Mouse (Mus musculus) CH12.LX (cell line): ENCODE results near the gene Tfap2d. TPM values are rescaled to one million over a fixed set of nuclear protein-coding genes. Genes with fewer than 3 reads are reported as not detected.

Experiments
- DNase-seq: peaks from one replicate; pipeline ENCODE4 v3.0.0-alpha.2; 2013; ENCODE audit errors: extremely low read depth
- H3K27ac ChIP-seq: 2 replicates; pipeline ENCODE4 v1.5.1; 2012; ENCODE audit warnings: low read depth, mild to moderate bottlenecking, control low read depth, moderate library complexity; ENCODE audit not compliant: insufficient read depth
- H3K27me3 ChIP-seq: replicated peaks from 2 replicates; pipeline ENCODE3; 2012; ENCODE audit warnings: inconsistent platforms
- H3K36me3 ChIP-seq, 2 experiments: replicated peaks in 1 of 2; 2 replicates each; pipeline versions ENCODE3 to v1.6.1; 2012; ENCODE audit warnings: inconsistent platforms in 1 of 2, low read length in 1 of 2, mild to moderate bottlenecking in 1 of 2, mixed read lengths in 1 of 2, moderate library complexity in 1 of 2; ENCODE audit not compliant: control insufficient read depth in 1 of 2, insufficient read depth in 1 of 2
- H3K4me1 ChIP-seq, 2 experiments: 2 replicates each; pipeline ENCODE4 v1.6.1; 2012; ENCODE audit warnings: inconsistent platforms in 1 of 2, moderate library complexity in 1 of 2; ENCODE audit not compliant: insufficient read depth in 2 of 2, control insufficient read depth in 1 of 2
- H3K4me2 ChIP-seq: 2 replicates; pipeline ENCODE4 v1.6.1; 2012; ENCODE audit warnings: low read depth, mild to moderate bottlenecking, control low read depth; ENCODE audit not compliant: poor library complexity, insufficient read depth, severe bottlenecking
- H3K4me3 ChIP-seq, 3 experiments: fragments of 150-350 bp in 1 of 3; sonication (generic) in 1 of 3; replicated peaks in 1 of 3; 2 replicates each; pipeline versions ENCODE3 to v1.5.1; 2011 to 2012; ENCODE audit warnings: low read depth in 2 of 3, low read length in 2 of 3, mild to moderate bottlenecking in 2 of 3, moderate library complexity in 2 of 3, control low read depth in 1 of 3, improper control_type of control experiment in 1 of 3, inconsistent platforms in 1 of 3, mixed read lengths in 1 of 3; ENCODE audit not compliant: poor library complexity in 1 of 3
- H3K79me2 ChIP-seq: replicated peaks from 2 replicates; pipeline ENCODE4 v1.6.1; 2012; ENCODE audit warnings: mild to moderate bottlenecking, moderate library complexity; ENCODE audit not compliant: control insufficient read depth, poor library complexity, insufficient read depth, severe bottlenecking; ENCODE audit errors: extremely low read depth
- H3K9ac ChIP-seq: 2 replicates; pipeline ENCODE4 v1.6.1; 2012; ENCODE audit warnings: low read depth, mild to moderate bottlenecking, control low read depth, moderate library complexity; ENCODE audit not compliant: insufficient read depth
- H3K9me3 ChIP-seq: replicated peaks from 2 replicates; pipeline ENCODE3; 2012; ENCODE audit warnings: low read length, inconsistent platforms, mixed read lengths
- BHLHE40 ChIP-seq: IDR thresholded peaks from 2 replicates; pipeline ENCODE4 v1.6.1; 2011; ENCODE audit warnings: mild to moderate bottlenecking, low read depth, low read length, improper control_type of control experiment
- CHD1 ChIP-seq: IDR thresholded peaks from 2 replicates; pipeline ENCODE4 v1.6.1; 2012; ENCODE audit warnings: low read depth, low read length, improper control_type of control experiment, inconsistent platforms
- CHD2 ChIP-seq: IDR thresholded peaks from 2 replicates; pipeline ENCODE4 v1.6.1; 2011; ENCODE audit warnings: low read length, improper control_type of control experiment
- CTCF ChIP-seq, 2 experiments: IDR thresholded peaks in 1 of 2; conservative IDR thresholded peaks in 1 of 2; 2 replicates each; pipeline ENCODE4 v1.5.1; 2011 to 2012; ENCODE audit warnings: low read depth in 2 of 2, low read length in 2 of 2, improper control_type of control experiment in 1 of 2, inconsistent platforms in 1 of 2, mild to moderate bottlenecking in 1 of 2, moderate library complexity in 1 of 2
- ELF1 ChIP-seq: IDR thresholded peaks from 2 replicates; pipeline ENCODE4 v1.6.1; 2014; ENCODE audit warnings: low read depth, mild to moderate bottlenecking, inconsistent platforms, low read length, improper control_type of control experiment
- EP300 ChIP-seq: IDR thresholded peaks from 2 replicates; pipeline ENCODE4 v1.6.1; 2011; ENCODE audit warnings: low read length, improper control_type of control experiment
- ETS1 ChIP-seq: conservative IDR thresholded peaks from 2 replicates; pipeline ENCODE4 v1.6.1; 2012; ENCODE audit warnings: low read depth, mild to moderate bottlenecking, inconsistent platforms, low read length, improper control_type of control experiment, moderate library complexity
- GABPA ChIP-seq: IDR thresholded peaks from 2 replicates; pipeline ENCODE4 v1.6.1; 2012; ENCODE audit warnings: low read depth, low read length, improper control_type of control experiment, inconsistent platforms; ENCODE audit not compliant: insufficient replicate concordance
- JUND ChIP-seq: conservative IDR thresholded peaks from 2 replicates; pipeline ENCODE4 v1.6.1; 2011; ENCODE audit warnings: low read depth, low read length, improper control_type of control experiment
- MAX ChIP-seq: IDR thresholded peaks from 2 replicates; pipeline ENCODE4 v1.6.1; 2011; ENCODE audit warnings: low read length, improper control_type of control experiment
- MAZ ChIP-seq: IDR thresholded peaks from 2 replicates; pipeline ENCODE4 v1.6.1; 2012; ENCODE audit warnings: low read depth, mild to moderate bottlenecking, inconsistent platforms, low read length, improper control_type of control experiment, moderate library complexity
- MYC ChIP-seq: IDR thresholded peaks from 2 replicates; pipeline ENCODE4 v1.6.1; 2011; ENCODE audit warnings: low read depth, mild to moderate bottlenecking, improper control_type of control experiment, low read length
- NELFE ChIP-seq: IDR thresholded peaks from 2 replicates; pipeline ENCODE4 v1.6.1; 2011; ENCODE audit warnings: low read depth, low read length, improper control_type of control experiment
- PAX5 ChIP-seq: IDR thresholded peaks from 2 replicates; pipeline ENCODE4 v1.6.1; 2012; ENCODE audit warnings: low read length, inconsistent platforms, mixed read lengths
- POLR2A ChIP-seq: IDR thresholded peaks from 2 replicates; pipeline ENCODE4 v1.6.1; 2011; ENCODE audit warnings: low read depth, mild to moderate bottlenecking, improper control_type of control experiment, low read length
- POLR2AphosphoS2 ChIP-seq: IDR thresholded peaks from 2 replicates; pipeline ENCODE4 v1.6.1; 2011; ENCODE audit warnings: low read depth, low read length, improper control_type of control experiment
- RAD21 ChIP-seq: IDR thresholded peaks from 2 replicates; pipeline ENCODE4 v1.6.1; 2011; ENCODE audit warnings: low read depth, mild to moderate bottlenecking, low read length, improper control_type of control experiment, moderate library complexity
- RCOR1 ChIP-seq: conservative IDR thresholded peaks from 2 replicates; pipeline ENCODE4 v1.6.1; 2012; ENCODE audit warnings: low read depth, mild to moderate bottlenecking, inconsistent platforms, low read length, improper control_type of control experiment
- SIN3A ChIP-seq: IDR thresholded peaks from 2 replicates; pipeline ENCODE4 v1.6.1; 2012; ENCODE audit warnings: low read length, improper control_type of control experiment, inconsistent platforms
- TBP ChIP-seq: conservative IDR thresholded peaks from 2 replicates; pipeline ENCODE4 v1.6.1; 2011; ENCODE audit warnings: low read depth, low read length, improper control_type of control experiment
- TCF12 ChIP-seq: IDR thresholded peaks from 2 replicates; pipeline ENCODE4 v1.6.1; 2014; ENCODE audit warnings: low read depth, mild to moderate bottlenecking, inconsistent platforms, low read length, improper control_type of control experiment
- UBTF ChIP-seq: IDR thresholded peaks from 2 replicates; pipeline ENCODE4 v1.6.1; 2012; ENCODE audit warnings: low read depth, mild to moderate bottlenecking, inconsistent platforms, low read length, improper control_type of control experiment, moderate library complexity
- USF1 ChIP-seq: IDR thresholded peaks from 2 replicates; pipeline ENCODE4 v1.6.1; 2014; ENCODE audit warnings: low read depth, mild to moderate bottlenecking, inconsistent platforms, low read length, improper control_type of control experiment
- USF2 ChIP-seq: conservative IDR thresholded peaks from 2 replicates; pipeline ENCODE4 v1.6.1; 2011; ENCODE audit warnings: low read depth, low read length, improper control_type of control experiment
- ZC3H11A ChIP-seq: IDR thresholded peaks from 2 replicates; pipeline ENCODE4 v1.6.1; 2012; ENCODE audit warnings: low read depth, mild to moderate bottlenecking, inconsistent platforms, low read length, improper control_type of control experiment
- ZKSCAN1 ChIP-seq: IDR thresholded peaks from 2 replicates; pipeline ENCODE4 v1.6.1; 2012; ENCODE audit warnings: low read depth, inconsistent platforms, low read length, improper control_type of control experiment, borderline replicate concordance
- ZMIZ1 ChIP-seq: IDR thresholded peaks from 2 replicates; pipeline ENCODE4 v1.6.1; 2012; ENCODE audit warnings: low read depth, mild to moderate bottlenecking, inconsistent platforms, low read length, improper control_type of control experiment
- ZNF384 ChIP-seq: IDR thresholded peaks from 2 replicates; pipeline ENCODE4 v1.6.1; 2012; ENCODE audit warnings: low read depth, low read length, improper control_type of control experiment, inconsistent platforms
- dilution Hi-C: fragments of 300-500 bp; cut with MboI; formaldehyde crosslinking; loops from 2 replicates; pipeline ENCODE4 v1.14.3; 2020; ENCODE audit warnings: low sequenced_read_pairs; ENCODE audit not compliant: extremely low pct_unique_long_range_greater_than_20kb, extremely low pct_ligation_motif_present
- in situ Hi-C: fragments of 300-500 bp; cut with MboI; formaldehyde crosslinking; loops from 3 replicates; pipeline ENCODE4 v1.14.3; 2019; ENCODE audit warnings: low sequenced_read_pairs, low pct_ligation_motif_present, low pct_unique_long_range_greater_than_20kb, mixed read lengths
- polyA plus RNA-seq: library from polyadenylated mRNA; unstranded; fragments of >175 nt; gene quantifications from 2 replicates; pipeline ENCODE4 v1.2.1, GENCODE M21; 2012; ENCODE audit warnings: low read depth; ENCODE audit not compliant: insufficient read length
- total RNA-seq, 2 experiments: library from RNA; depleted of rRNA; stranded (reverse); fragments of 300-350 nt in 1 of 2; fragments of >200 nt in 1 of 2; gene quantifications; 2 replicates each; pipeline ENCODE4 v1.2.3; 2012 to 2014

Tfap2d gene
- total and polyA plus RNA-seq, 3 experiments: not detected

GRCm38 (mm10) chr1:19103316-19103715, 494 bp downstream of the Tfap2d start:
- H3K79me2 ChIP-seq: no peaks in the 10 kb centered on the region
- H3K9me3 ChIP-seq: peaks cover 49% of the 10 kb centered on the region
- no peak overlapping the region for H3K4me2 ChIP-seq
- no peaks in the 10 kb centered on the region for H3K27me3 ChIP-seq
- dilution Hi-C loops: no loop called here
- no peak for DNase-seq
- no peak overlapping the region for H3K9ac ChIP-seq
- in situ Hi-C loops: no loop called here
- no peaks in the 10 kb centered on the region for H3K4me1 ChIP-seq
- H3K4me3 ChIP-seq: no peak overlapping the region
- no peaks in the 10 kb centered on the region for H3K36me3 ChIP-seq
- no peak overlapping the region for H3K27ac ChIP-seq
- no peak for TF ChIP-seq PAX5
- no peak for TF ChIP-seq RAD21
- TF ChIP-seq ETS1: no peak
- TF ChIP-seq MYC: no peak
- no peak for TF ChIP-seq POLR2AphosphoS2
- TF ChIP-seq SIN3A: no peak
- TF ChIP-seq ELF1: no peak
- no peak for TF ChIP-seq UBTF
- TF ChIP-seq POLR2A: no peak
- no peak for TF ChIP-seq CHD2
- TF ChIP-seq MAZ: no peak
- no peak for TF ChIP-seq USF2
- no peak for TF ChIP-seq ZNF384
- no peak for TF ChIP-seq GABPA
- no peak for TF ChIP-seq TBP

- Histone ChIP-seq H3K79me2 (no peaks in the 10 kb centered on the region), H3K4me3 (no peak overlapping the region), H3K4me2 (no peak overlapping the region), H3K9ac (no peak overlapping the region), H3K4me1 (no peaks in the 10 kb centered on the region), H3K36me3 (no peaks in the 10 kb centered on the region), H3K27ac (no peak overlapping the region), H3K9me3 (peaks cover 52% of the 10 kb centered on the region), H3K27me3 (no peaks in the 10 kb centered on the region)
- TF ChIP-seq CTCF (conservative IDR thresholded peaks at IDR 0.05 in 1 of 2, IDR thresholded peaks at IDR 0.05 in 1 of 2; ENCODE audit: low read depth in 2 of 2, low read length in 2 of 2): no peak
- in situ Hi-C loops: no loop called here
- DNase-seq: no peak
- dilution Hi-C loops: no loop called here
These were observed 937 bp downstream of the Tfap2d start for GRCm38 (mm10) chr1:19103776-19104142.

GRCm38 (mm10) chr1:19104143-19104857, 1.5 kb downstream of the Tfap2d start:
- H3K4me2 ChIP-seq: no peak overlapping the region
- no peaks in the 10 kb centered on the region for H3K4me1 ChIP-seq
- no peak for DNase-seq
- no peak overlapping the region for H3K9ac ChIP-seq
- in situ Hi-C loops: no loop called here
- H3K9me3 ChIP-seq: peaks cover 56% of the 10 kb centered on the region
- H3K4me3 ChIP-seq: no peak overlapping the region
- no peaks in the 10 kb centered on the region for H3K79me2 ChIP-seq
- dilution Hi-C loops: no loop called here
- H3K27ac ChIP-seq: no peak overlapping the region
- no peaks in the 10 kb centered on the region for H3K36me3 ChIP-seq
- H3K27me3 ChIP-seq: no peaks in the 10 kb centered on the region
- TF ChIP-seq USF2 (no peak), ZC3H11A (no peak), TCF12 (no peak), MAX (no peak), RCOR1 (no peak), BHLHE40 (no peak), POLR2AphosphoS2 (no peak), POLR2A (no peak), CHD1 (no peak), NELFE (no peak), JUND (no peak), USF1 (no peak), ZMIZ1 (no peak), ZNF384 (no peak), EP300 (no peak), ZKSCAN1 (no peak), RAD21 (no peak)
